Mouse (Mus musculus): ENCODE results near the gene Tph1. TPM values are rescaled to one million over a fixed set of nuclear protein-coding genes. Genes with fewer than 3 reads are reported as not detected.
"Not testable (repeated sequence)": the region's sequence is repeated elsewhere in the genome, so short reads cannot be mapped to it uniquely, and the experiment has no call there.

The Tph1 gene
- under 1 TPM; 0.44 to 0.61 TPM for total RNA-seq (2021)
- long read RNA-seq, experiment 1: 0 reads
- long read RNA-seq, experiment 2: 0 reads

DNA sequence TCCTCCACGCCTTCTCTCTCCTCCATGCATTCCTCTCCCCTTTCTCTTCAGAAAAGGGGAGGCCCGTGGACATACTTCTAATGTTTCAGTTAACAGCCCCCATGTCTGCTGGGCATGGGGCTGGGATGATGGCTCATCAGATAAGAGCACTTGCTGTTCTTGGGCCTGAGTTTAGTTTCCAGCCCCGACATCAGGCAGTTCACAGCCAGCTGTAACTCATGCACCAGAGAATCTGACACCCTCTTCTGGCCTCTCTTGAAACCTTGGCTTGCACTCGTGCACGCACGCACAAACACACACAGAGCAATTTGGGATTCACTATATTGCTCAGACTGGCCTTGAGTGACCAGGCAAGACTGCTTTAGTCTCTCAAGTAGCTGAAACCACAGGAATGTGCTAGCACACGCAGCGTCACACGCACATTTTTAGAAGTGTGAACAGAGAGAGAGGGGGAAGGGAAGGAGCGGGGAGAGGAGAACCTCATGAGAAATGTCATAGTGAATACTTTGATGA lies at the start of gene Tph1:
Gene Tph1, minus strand, starts transcription at position 378 of the 513 bp plus-strand sequence.
- no peak within 1 kb of the TSS for H3K4me3 ChIP-seq
- TF ChIP-seq CTCF (conservative IDR thresholded peaks at IDR 0.05): no peak
- peak within 1 kb of the TSS; percentile 58; the same call in 1 of the 2 replicates for H3K27ac ChIP-seq
- DNase-seq (ENCODE audit: low spot score in 2 of 2): no peak

GRCm38 (mm10) chr7:46720460-46720859 lies 48.1 kb upstream of the Tph1 start:
- Histone ChIP-seq H3K27ac (no peak overlapping the region), H3K4me3 (no peak overlapping the region)
- no peak for TF ChIP-seq CTCF (conservative IDR thresholded peaks at IDR 0.05)
- no peak for DNase-seq (ENCODE audit: low spot score in 2 of 2)

- DNase-seq (ENCODE audit: low spot score in 2 of 2): no peak
- Histone ChIP-seq H3K4me3 (no peak overlapping the region), H3K27ac (no peak overlapping the region)
- no peak for TF ChIP-seq CTCF (conservative IDR thresholded peaks at IDR 0.05)
Measured at GRCm38 (mm10) chr7:46719526-46719925, 47.2 kb upstream of the Tph1 start.

DNA sequence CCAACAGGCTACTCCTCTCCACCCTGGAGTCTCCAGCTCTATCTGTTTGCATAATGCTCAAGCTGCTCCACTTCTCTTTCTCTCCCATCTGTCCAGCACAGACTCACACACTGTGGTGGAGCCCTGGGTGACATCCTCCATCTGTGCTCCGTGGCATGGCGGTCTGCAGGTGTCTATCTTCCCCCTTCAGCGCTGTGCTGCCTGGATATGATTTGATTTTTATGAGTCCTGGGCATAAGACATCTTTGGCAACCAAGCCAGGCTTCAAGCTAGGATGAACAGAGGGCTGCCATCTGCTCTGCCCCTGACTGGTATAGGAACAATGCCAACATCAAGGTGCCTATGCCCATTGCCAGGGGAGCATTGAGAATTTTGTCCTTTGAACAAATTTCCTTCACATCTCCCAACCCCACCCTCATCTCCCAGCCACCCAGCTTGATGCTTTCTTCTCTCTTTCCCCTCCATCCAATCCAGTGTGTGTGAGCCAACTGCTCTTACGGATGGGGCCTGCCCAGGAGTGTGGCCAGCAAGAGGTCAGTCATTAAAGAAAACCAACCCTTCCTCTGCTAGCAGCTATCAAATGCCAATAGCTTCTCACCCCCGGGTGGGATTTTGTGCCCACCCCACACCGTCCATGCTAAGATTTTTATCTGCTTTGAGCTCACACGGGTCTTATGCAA lies 46.4 kb upstream of the Tph1 start:
- Histone ChIP-seq H3K4me3 (no peak overlapping the region), H3K27ac (no peak overlapping the region; the same call in 1 of the 2 replicates)
- DNase-seq (ENCODE audit: low spot score in 2 of 2): peak in 1 of 2 experiments; percentile 29
- no peak for TF ChIP-seq CTCF (conservative IDR thresholded peaks at IDR 0.05)

DNA sequence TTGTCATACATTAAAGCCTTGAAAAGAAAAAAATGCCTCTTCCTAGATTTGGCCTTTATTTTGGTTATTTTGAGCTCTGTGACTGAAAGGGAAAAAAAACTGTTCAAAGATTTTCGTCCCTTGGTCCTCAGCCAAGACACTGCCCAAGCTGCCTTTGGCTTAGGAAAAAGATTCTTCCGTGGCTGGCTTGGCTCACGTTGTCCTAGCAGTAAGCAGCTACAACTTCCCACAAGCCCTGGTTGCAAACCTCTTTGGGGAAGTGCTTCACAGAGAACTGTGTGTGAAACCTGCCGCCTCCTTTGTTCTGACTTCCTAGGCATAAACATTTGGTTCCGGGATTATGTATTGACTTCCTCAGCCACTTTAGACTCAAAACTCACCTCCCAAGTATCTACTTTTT lies 44.6 kb upstream of the Tph1 start:
- no peak for DNase-seq (ENCODE audit: low spot score in 2 of 2)
- no peak for TF ChIP-seq CTCF (conservative IDR thresholded peaks at IDR 0.05)
- H3K4me3 ChIP-seq: no peak overlapping the region
- no peak overlapping the region for H3K27ac ChIP-seq

DNA sequence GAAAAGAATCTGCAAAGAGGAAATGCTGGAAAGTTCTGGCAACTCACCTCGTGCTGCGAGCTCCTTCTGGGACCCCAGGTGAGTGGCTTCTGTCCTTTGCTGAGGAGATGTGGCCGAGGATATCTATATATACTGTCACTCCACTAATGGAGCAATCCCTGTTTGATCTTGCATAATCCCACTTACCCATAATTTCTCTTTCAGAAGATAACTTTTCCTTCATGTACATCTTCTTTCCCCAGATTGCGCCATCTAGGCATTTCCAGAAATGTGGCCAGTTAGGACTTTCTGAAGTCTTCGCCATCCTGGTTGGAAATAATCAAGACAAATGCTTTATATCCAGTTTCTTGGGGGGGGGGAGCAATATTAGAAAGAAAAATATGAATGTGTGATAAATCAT lies 43.3 kb upstream of the Tph1 start, which contains the start of gene Saa3:
Gene Saa3, minus strand, starts transcription at position 101 of the 400 bp plus-strand sequence.
- Histone ChIP-seq H3K4me3 (no peak within 1 kb of the TSS), H3K27ac (no peak within 1 kb of the TSS)
- no peak for TF ChIP-seq CTCF (conservative IDR thresholded peaks at IDR 0.05)
- no peak for DNase-seq (ENCODE audit: low spot score in 2 of 2)

DNA sequence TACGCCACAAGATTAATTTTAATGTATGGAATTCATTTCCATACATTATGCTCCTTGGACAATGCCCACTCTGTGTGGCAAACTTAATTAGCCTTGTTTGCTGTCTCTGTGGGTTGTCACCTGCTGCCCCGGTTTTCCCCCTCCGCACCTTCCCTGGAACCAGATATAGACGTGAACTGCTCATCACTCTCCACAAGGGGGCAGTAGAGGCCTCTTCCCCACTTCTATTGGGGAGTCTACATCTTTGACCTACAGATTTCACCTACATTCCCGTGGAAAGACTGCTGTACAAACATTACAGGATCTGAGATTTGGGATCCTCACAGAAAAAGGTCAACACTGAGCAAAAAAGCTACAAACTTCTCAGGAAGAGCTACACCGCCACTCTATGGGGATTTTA lies 42.2 kb upstream of the Tph1 start:
- Histone ChIP-seq H3K27ac (no peak overlapping the region), H3K4me3 (no peak overlapping the region)
- peak; percentile 44 to 76 for DNase-seq (ENCODE audit: low spot score in 2 of 2)
- TF ChIP-seq CTCF (conservative IDR thresholded peaks at IDR 0.05): peak; percentile 95

DNA sequence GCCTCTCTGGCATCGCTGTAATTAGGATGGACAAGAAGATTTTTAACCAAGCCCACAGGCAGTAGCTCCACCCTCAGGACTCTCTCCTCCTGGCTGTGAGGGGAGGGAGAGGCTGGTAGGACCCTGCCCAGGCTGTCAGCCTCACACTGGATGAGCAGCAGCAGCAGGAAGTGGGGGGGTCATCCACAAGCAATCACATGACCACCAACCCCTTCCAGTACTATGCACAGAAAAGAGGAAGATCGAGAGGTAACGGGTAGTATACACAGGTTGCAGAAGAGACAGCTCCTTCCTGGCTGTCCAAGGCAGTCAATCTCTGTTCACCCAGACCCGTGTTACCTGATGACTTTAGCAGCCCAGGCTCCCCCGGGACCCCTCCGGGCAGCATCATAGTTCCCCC lies 39.9 kb upstream of the Tph1 start:
- no peak overlapping the region for H3K4me3 ChIP-seq
- H3K27ac ChIP-seq: no peak overlapping the region
- TF ChIP-seq CTCF (conservative IDR thresholded peaks at IDR 0.05): no peak
- DNase-seq (ENCODE audit: low spot score in 2 of 2): no peak

DNA sequence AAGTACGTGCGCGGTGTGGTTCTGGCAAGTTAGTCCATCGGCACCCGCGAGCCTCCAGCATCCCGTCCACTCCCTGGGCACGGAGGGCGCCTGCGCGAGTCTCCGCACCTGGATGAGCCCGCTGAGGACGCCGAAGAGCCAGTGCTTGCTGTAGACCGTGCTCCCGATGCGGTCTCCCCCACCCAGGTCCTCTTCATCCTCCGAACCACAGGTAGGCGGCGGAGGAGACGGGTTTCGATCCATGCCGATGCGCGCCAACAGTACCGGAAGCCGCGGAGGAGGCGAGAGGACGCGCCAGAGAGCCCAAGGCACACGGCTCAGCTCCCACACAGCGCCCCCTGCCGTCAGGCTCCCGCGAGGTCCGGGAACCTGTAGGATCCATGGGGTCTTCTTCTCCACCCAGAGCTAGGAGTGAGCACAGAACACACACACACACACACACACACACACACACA lies 38.1 kb upstream of the Tph1 start, which contains the start of gene Saal1:
Gene Saal1, minus strand, starts transcription at position 291 of the 455 bp plus-strand sequence.
- peak; percentile 77 to 87 for DNase-seq (ENCODE audit: low spot score in 2 of 2)
- Histone ChIP-seq H3K27ac (peak within 1 kb of the TSS; percentile 96), H3K4me3 (peak within 1 kb of the TSS; percentile 95)
- peak; percentile 80 for TF ChIP-seq CTCF (conservative IDR thresholded peaks at IDR 0.05)

DNA sequence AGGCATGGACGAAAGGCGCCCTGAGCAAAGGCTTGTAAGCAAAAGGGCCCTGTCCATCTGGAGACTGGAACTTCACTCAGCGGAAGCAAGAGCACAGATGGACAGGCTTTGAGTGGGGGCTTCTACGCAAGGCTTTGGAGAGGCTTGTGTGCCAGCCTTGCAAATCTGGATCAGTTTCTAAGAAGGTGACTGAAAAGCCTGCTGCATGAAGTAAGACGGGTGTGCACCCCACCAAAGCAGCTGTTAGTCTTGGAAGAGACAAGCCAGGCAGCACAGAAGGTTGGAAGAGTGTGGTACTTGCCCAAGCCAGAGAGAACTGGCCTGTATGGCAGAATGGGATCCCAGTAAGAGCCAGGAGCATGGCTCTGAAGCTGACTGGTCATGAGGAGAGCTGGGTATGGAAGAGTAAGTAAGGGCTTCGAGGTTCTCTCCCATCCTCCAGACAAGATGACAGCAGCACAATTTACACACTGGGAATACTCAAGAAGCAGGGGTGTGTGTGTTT lies 28.2 kb upstream of the Tph1 start:
- Histone ChIP-seq H3K27ac (no peak overlapping the region), H3K4me3 (no peak overlapping the region)
- no peak for TF ChIP-seq CTCF (conservative IDR thresholded peaks at IDR 0.05)
- no peak for DNase-seq (ENCODE audit: low spot score in 2 of 2)

DNA sequence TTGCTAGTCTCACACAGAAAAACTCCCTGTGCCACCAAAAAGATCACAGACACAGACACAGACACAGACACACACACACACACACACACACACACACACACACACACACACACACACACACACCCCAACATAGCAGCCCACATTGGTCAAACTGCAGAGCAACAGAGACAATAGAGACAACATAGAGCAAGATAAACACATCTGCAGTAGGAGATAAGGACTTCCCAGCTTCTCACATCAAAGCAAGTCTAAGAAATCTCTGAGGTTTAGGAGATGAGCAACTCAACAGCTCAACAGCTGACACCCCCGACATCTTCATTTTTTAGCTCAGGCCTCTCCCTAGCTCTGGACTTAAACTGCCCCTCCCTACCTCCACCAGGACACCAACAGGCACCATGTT lies 24.4 kb upstream of the Tph1 start:
- no peak for DNase-seq (ENCODE audit: low spot score in 2 of 2)
- no peak for TF ChIP-seq CTCF (conservative IDR thresholded peaks at IDR 0.05)

GRCm38 (mm10) chr7:46686827-46687226 lies 14.5 kb upstream of the Tph1 start:
- Histone ChIP-seq H3K27ac (no peak overlapping the region), H3K4me3 (no peak overlapping the region)
- DNase-seq (ENCODE audit: low spot score in 2 of 2): no peak

More for the DNA sequence above, 24.4 kb upstream of the Tph1 start:
- Histone ChIP-seq H3K27ac (no peak overlapping the region), H3K4me3 (no peak overlapping the region)

DNA sequence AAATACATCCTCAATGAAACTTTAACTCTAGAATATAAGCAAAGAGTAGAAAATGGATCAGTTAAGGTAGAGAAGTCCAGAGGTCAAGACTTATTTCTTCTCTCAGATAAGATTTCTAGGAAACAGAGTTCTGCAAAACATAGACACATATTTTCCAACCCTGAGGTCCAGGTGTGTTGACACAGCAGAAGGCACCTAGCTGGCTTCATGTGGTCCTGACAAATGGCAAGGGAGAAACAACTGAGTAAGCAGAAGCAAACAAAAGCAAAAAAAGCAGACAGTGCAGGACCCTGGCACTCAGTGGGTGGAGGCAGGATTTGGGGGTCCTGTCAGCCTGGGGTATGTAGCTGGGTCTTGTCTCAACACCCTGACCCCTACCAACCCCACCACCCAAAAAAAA lies 8.4 kb upstream of the Tph1 start:
- no peak for TF ChIP-seq CTCF (conservative IDR thresholded peaks at IDR 0.05)
- no peak overlapping the region for H3K27ac ChIP-seq
- DNase-seq (ENCODE audit: low spot score in 2 of 2): no peak
- H3K4me3 ChIP-seq: no peak overlapping the region

More at GRCm38 (mm10) chr7:46686827-46687226, 14.5 kb upstream of the Tph1 start:
- TF ChIP-seq CTCF (conservative IDR thresholded peaks at IDR 0.05): no peak

DNA sequence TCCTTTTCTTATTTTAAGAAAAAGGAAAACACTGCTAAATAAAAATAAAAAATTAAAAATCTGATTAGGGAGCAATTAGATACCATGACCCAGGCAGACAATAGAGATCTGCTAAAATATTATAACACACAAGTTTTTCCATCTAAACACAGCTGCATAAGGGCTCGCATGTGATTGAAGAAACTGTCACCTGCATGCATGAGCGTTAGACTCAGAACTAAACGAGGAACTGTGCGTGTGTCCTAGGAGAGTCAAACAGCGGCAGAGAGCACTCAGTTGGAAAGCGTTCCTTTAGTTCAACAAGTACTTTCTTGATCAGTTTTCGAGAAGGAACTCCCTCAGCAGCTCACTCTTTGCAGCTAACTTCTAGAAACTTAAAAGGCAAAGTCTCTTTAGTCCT lies 6.7 kb upstream of the Tph1 start:
- H3K4me3 ChIP-seq; DNase-seq (ENCODE audit: low spot score in 2 of 2); H3K27ac ChIP-seq: not testable (repeated sequence)
